Mouse (Mus musculus): ENCODE results near the gene Wdr61.
"Not testable (repeated sequence)": the region's sequence is repeated elsewhere in the genome, so short reads cannot be mapped to it uniquely, and the experiment has no call there.

Gene Wdr61

DNA sequence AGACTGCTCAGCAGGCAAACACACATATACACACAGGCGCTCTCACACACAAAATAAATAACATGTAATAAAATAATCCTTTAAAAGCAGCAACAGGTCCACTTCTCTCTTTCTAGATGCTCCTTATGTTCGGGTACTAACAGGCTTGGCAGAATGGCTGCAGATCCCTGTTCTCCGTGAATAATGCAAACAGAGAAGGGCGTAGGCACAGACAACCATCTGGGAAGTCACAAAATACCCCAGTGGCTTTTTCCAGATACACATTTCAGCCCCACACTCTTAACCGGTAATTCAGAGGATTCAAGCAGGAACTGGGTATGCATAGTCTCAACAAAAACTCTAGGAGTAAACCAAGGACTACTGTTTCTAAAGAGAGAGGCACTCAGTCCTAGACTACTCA, 8.0 kb downstream of the Wdr61 start:
- no peak for DNase-seq (ENCODE audit: low spot score in 2 of 2)

DNA sequence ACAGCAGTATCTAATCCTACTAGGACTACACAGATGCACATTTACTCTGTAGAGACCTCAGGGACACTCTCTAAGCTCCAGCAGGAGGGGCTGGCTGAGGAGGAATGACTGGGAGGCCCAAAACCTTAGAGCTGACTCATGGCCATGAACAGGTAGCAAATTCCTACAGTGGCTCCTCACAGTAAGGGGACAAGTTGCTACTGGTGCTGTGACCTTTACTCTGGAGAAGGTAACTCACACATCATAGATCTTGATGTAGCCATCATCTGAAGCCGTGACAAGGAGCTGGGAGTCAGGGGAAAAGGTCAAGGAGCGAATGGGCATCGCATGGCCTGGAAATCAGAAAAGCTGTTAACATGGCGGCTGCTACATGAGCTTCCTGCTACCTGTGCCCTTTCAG, 11.7 kb downstream of the Wdr61 start:
- no peak for DNase-seq (ENCODE audit: low spot score in 2 of 2)

GRCm38 (mm10) chr9:54722156-54722555, 12.2 kb downstream of the Wdr61 start:
- no peak for DNase-seq (ENCODE audit: low spot score in 2 of 2)

GRCm38 (mm10) chr9:54717527-54717926, 16.8 kb downstream of the Wdr61 start:
- DNase-seq (ENCODE audit: low spot score in 2 of 2), result no peak

DNA sequence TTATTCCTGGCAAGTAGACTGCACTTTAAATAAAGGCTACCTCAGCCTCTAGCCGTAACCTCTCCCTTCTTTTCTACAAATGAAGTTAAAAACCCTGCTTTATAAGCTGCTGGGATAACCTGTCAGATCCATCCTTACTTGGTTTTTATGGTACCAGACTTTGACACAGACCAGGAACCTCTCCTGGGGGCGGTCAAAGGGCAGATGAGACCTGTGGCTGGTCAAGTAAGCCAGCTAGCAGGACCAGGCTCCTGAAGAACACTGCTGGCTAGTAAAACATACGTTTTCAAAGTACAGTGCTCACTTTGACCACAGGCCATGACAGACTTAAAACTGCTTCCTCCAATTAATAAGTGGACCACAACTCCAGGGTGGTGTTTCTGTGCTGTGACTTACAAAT, 18.5 kb downstream of the Wdr61 start:
- no peak for DNase-seq (ENCODE audit: low spot score in 2 of 2)

DNA sequence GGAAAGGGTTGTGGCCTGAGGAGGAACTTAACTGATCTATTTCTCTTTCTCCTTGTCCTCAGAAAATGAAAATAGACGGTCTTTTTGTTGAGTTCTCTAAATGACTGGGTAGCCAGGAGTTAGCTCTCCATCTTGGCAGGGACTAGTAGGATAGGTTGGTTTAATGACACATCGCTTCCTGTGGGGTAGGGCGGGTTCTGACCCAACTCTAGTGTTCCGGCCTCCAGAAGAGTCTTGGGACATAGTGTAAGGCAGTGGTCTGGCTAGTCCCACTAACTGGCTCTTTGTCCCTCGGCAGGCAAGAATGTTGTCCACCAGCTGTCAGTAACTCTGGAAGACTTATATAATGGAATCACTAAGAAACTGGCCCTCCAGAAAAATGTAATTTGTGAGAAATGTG, 26.2 kb downstream of the Wdr61 start:
- no peak for DNase-seq (ENCODE audit: low spot score in 2 of 2)

DNA sequence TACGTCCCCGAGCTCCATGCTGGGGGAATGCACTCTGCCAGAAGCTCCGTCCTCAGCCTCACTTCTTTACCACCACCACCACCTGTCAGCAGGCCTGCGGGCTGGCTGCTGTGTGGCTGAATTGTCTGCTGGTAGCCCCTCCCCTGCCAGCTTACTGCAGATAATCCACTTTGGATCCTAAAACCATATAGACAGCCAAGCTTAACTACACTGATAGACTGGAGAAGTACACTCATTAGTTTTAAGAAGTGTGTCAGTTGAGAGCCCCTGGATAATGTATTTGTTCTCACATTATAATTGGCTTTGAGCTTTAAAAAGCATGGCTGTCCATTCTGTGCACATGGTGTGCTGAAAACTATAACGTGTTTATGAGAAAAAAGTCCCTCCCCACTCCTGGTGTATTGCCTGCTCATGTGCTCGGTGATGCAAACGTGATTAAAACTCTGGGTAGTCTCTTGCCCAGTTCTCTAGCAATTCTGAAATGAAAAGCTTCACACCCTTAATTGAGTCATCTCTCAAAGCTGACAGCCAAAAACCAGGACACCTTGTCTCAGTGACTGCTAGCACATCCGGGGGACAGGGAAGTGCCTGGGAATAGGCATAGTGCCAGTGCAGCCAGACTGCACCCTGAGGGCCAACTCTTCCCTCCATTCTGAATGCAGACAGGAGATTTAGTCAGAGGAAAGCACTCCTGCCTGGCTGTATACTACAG, 26.9 kb downstream of the Wdr61 start:
- peak in 1 of 2 experiments; percentile 51 for DNase-seq (ENCODE audit: low spot score in 2 of 2)

GRCm38 (mm10) chr9:54705561-54705960, 28.8 kb downstream of the Wdr61 start:
- no peak for DNase-seq (ENCODE audit: low spot score in 2 of 2)

GRCm38 (mm10) chr9:54704361-54704760, 30.0 kb downstream of the Wdr61 start:
- DNase-seq (ENCODE audit: low spot score in 2 of 2), result no peak

- no peak for DNase-seq (ENCODE audit: low spot score in 2 of 2)
Measured at GRCm38 (mm10) chr9:54702581-54702980, 31.7 kb downstream of the Wdr61 start.

DNA sequence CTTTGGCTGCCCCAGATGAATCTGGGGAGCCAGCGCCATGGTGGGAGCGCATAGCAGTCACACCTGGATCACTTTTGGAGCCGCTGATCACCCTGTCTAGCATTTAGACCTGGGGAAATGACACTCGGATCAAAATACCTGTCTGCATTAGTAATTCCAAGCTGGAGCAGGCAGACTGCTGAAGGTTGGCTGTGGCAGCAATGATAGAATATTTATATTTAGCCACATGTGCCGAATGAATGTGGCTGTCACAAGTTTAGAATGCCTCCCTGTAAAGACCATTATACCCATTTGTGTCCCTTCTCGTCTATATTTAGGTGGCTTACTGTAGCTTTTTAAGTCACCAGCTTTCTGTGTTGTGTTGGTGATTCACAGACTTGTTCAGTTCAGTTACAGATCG, 33.6 kb downstream of the Wdr61 start:
- DNase-seq (ENCODE audit: low spot score in 2 of 2), result no peak

- peak in 1 of 2 experiments; percentile 40 for DNase-seq (ENCODE audit: low spot score in 2 of 2)
Measured at GRCm38 (mm10) chr9:54700174-54700475, 34.2 kb downstream of the Wdr61 start.

GRCm38 (mm10) chr9:54699345-54700173, 34.8 kb downstream of the Wdr61 start:
- peak; percentile 87 to 88 for DNase-seq (ENCODE audit: low spot score in 2 of 2)

DNA sequence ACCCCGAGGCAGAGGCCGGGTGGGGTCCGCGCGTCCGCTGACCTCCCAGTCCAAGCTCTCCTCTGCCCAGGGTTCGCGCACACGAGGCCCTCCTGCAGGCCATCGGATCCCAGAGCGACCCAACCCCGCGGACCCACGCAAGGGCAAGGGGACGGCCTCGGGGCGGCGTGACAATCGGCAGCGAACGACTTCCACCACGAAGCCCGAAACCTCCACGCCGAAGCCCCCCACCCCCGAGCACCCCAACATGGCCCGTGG, 35.3 kb downstream of the Wdr61 start:
- no peak for DNase-seq (ENCODE audit: low spot score in 2 of 2)

GRCm38 (mm10) chr9:54698318-54699086, 35.8 kb downstream of the Wdr61 start, which contains the start of gene Dnaja4:
Gene Dnaja4, plus strand, starts transcription at chr9:54698873.
- DNase-seq (ENCODE audit: low spot score in 2 of 2), result no peak

GRCm38 (mm10) chr9:54691241-54691805, 43.0 kb downstream of the Wdr61 start:
- DNase-seq (ENCODE audit: low spot score in 2 of 2), result not testable (repeated sequence)

DNA sequence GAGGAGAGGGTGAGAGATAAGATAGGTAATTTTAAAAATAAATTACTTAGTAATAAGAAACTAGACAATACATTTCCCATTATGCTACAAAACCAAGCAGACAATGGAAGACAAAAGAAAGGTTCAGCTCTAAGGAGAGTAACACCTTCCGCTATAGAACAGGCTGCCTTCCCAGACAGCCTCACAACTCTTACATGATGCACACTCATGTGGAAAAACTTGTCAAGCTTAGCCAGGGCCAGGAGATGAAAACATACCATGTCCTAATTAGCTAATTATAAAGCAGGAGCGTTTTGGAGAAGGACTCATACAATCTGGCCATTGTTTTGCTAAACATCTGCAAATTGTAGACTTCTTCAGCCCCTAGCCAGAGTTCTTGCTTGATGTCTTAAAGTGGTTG, 43.6 kb downstream of the Wdr61 start:
- DNase-seq (ENCODE audit: low spot score in 2 of 2), result not testable (repeated sequence)

DNA sequence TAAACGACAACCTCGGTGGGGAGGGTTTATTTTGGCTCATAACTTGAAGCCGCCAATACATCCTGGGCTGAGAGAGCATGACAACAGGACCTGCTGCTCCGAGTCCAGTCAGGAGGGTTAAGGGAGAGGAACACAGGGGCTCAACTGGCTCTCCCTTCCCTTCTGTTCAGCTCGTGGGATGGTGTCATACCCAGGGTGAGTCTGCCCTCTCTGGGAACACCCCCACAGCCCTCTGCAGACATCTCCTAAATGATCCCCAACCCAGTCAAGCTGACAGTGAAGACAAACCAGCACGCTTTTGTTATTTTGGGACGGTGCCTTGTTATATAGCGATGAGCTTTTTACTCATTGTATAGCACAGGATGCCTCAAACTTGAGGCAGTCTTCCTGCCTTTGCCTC, 44.9 kb downstream of the Wdr61 start:
- no peak for DNase-seq (ENCODE audit: low spot score in 2 of 2)

DNA sequence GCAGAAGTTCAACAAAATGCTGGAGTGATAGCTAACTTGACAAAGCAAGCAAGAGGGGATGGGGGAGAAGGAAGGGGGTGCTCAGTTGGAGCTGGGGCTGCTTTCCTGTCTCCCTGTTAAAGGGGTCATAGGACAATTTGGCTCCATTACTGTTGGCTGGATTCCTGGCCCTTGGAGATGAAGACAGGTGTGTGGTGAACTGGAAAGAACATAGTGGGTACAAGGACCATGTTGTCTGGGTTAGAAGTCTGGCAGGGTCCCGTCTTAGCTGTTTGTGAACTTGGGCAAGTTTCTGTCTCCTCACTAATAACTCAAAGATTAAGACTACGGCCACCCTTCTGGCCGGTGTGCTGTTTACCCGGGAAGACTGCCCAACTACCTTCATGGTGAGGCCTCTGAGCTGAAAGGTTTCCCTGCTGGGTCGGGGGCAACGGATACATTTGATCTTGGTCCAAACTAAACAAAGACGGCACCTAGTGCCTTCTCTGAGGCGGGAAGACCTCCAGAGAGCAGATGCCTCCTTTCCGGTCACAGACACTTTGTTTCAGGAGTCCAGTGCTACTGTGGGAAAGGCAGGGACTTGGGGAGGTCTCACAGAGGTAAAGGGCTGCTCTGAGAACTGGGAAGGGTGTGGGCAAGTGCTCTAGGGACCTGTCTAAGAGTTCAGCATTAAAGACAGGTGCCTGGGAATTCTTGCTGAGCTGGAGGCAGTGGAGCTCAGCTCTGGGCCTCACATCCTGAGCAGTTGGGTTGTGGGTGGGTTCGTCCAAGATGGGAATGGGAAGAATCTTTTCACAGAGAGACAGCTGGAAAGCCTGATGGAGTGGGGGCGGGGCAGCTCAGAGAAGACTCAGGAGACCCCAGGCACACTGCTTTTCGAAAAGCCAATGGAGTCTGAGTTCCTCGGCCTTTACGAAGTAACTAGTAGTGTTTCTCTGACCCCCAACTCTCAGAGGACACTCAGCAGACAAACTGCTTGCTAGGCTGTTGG, 46.8 kb downstream of the Wdr61 start:
- peak; percentile 67 to 77 for DNase-seq (ENCODE audit: low spot score in 2 of 2)

GRCm38 (mm10) chr9:54683814-54684605, 50.3 kb downstream of the Wdr61 start:
- DNase-seq (ENCODE audit: low spot score in 2 of 2), result no peak
